In the genomic region with DNA sequence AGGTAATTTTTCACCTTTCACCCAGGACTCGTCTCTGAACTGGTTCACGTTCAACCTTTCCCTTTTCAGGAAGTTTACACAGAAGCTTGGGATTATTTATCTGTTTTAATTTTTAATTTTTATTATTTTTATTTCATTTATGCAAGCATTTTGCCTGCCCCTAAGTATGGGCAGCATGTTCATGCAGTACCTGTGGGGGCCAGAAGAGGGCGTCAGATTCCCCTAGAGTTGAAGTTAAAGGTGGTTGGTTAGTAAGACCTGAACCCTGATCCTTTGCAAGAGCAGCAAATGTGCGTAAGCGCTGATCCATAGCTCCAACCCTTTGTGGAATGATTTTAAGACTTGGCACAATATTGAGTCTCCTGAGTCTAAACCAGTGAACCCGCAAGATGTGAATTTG, we compare ENCODE assay signal across 19 mouse cellular contexts.
A peak's percentile ranks its signal among the peaks of the same experiment; 100 is the strongest.
DNase-seq lines count a peak whose midpoint lies in the region; ATAC-seq and TF ChIP-seq lines count a peak whose summit lies in the region.
"Had no signal": no experiment of that assay in that cellular context is flagged by ENCODE, and none has a peak within 500 bp of the region (broad histone marks: within the 10 kb centered on the region; RNA-seq: fewer than 3 reads in every experiment).

No protein-coding gene starts in this region.

- H3K9me3 ChIP-seq in hindbrain, postnatal 0 days (ENCODE audit: low read length), result no peaks in the 10 kb centered on the region
- no peaks in the 10 kb centered on the region for H3K9me3 ChIP-seq in hindbrain, embryonic 13.5 days
- H3K9me3 ChIP-seq in lung, postnatal 0 days (ENCODE audit: low read length), result no peaks in the 10 kb centered on the region
- no peaks in the 10 kb centered on the region for H3K9me3 ChIP-seq in forebrain, embryonic 11.5 days (ENCODE audit: control insufficient read depth, low read length)
- H3K9me3 ChIP-seq: heart, embryonic 13.5 days; hindbrain, embryonic 10.5 days; intestine, embryonic 15.5 days; limb, embryonic 15.5 days had no signal

- peak; percentile 1 for DNase-seq in CD4-positive, CD25-positive, alpha-beta regulatory T cell, adult 2 months (ENCODE audit: low read depth, low spot score)
- DNase-seq in hindbrain, postnatal 0 days (ENCODE audit: low spot score), result no peak
- no peak for DNase-seq in lung, postnatal 0 days (ENCODE audit: low spot score)
- no peak for DNase-seq in lung, adult 2 months
- DNase-seq in testis, postnatal 10 days (ENCODE audit: low spot score), result peak; percentile 49
- no peak for DNase-seq in forebrain, embryonic 11.5 days (ENCODE audit: low spot score)
- DNase-seq: forebrain, postnatal 0 days; gastrocnemius, postnatal 14 days; lung, postnatal 14 days; right cerebral cortex, postnatal 25 days; thymus, postnatal 25 days had no signal

- H3K36me3 ChIP-seq in hindbrain, postnatal 0 days (ENCODE audit: insufficient read depth, low read length), result no peaks in the 10 kb centered on the region
- no peaks in the 10 kb centered on the region for H3K36me3 ChIP-seq in hindbrain, embryonic 13.5 days
- H3K36me3 ChIP-seq in lung, postnatal 0 days (ENCODE audit: insufficient read depth, low read length), result no peaks in the 10 kb centered on the region
- no peaks in the 10 kb centered on the region for H3K36me3 ChIP-seq in forebrain, embryonic 11.5 days (ENCODE audit: control insufficient read depth, insufficient read depth, low read length)
- H3K36me3 ChIP-seq: heart, embryonic 13.5 days; hindbrain, embryonic 10.5 days; intestine, embryonic 15.5 days; limb, embryonic 15.5 days had no signal

- H3K4me1 ChIP-seq in hindbrain, postnatal 0 days (ENCODE audit: insufficient read depth, low read length), result no peaks in the 10 kb centered on the region
- H3K4me1 ChIP-seq in hindbrain, embryonic 13.5 days (replicated peaks), result no peaks in the 10 kb centered on the region
- no peaks in the 10 kb centered on the region for H3K4me1 ChIP-seq in lung, postnatal 0 days (ENCODE audit: insufficient read depth, low read depth, low read length)
- no peaks in the 10 kb centered on the region for H3K4me1 ChIP-seq in lung, adult 2 months (ENCODE audit: control insufficient read depth, insufficient read depth, low read length)
- H3K4me1 ChIP-seq in forebrain, embryonic 11.5 days (replicated peaks; ENCODE audit: control insufficient read depth, insufficient read depth, low read length), result no peaks in the 10 kb centered on the region
- H3K4me1 ChIP-seq: heart, embryonic 13.5 days; hindbrain, embryonic 10.5 days; intestine, embryonic 15.5 days; limb, embryonic 15.5 days had no signal

- no peak for TF ChIP-seq POLR2A in lung, adult 2 months (IDR thresholded peaks at IDR 0.05; ENCODE audit: borderline replicate concordance, extremely low read depth, low read depth, low read length)

- H3K4me2 ChIP-seq in hindbrain, postnatal 0 days (ENCODE audit: low read depth, low read length), result no peak overlapping the region
- no peak overlapping the region for H3K4me2 ChIP-seq in hindbrain, embryonic 13.5 days
- no peak overlapping the region for H3K4me2 ChIP-seq in lung, postnatal 0 days (replicated peaks; ENCODE audit: low read depth, low read length)
- H3K4me2 ChIP-seq in forebrain, embryonic 11.5 days (ENCODE audit: low read depth, low read length, severe bottlenecking), result no peak overlapping the region
- H3K4me2 ChIP-seq: heart, embryonic 13.5 days; intestine, embryonic 15.5 days; limb, embryonic 15.5 days; midbrain, embryonic 11.5 days had no signal

- WGBS in hindbrain, postnatal 0 days, result 83% methylated on average over 6 of the region's 6 CpGs
- 82% methylated on average over 6 of the region's 6 CpGs for WGBS in hindbrain, embryonic 13.5 days
- WGBS in lung, postnatal 0 days, result 79% methylated on average over 6 of the region's 6 CpGs
- 79% methylated on average over 6 of the region's 6 CpGs for WGBS in lung, adult 2 months
- 84% methylated on average over 6 of the region's 6 CpGs for WGBS in forebrain, embryonic 11.5 days

- TF ChIP-seq CTCF in hindbrain, postnatal 0 days (IDR thresholded peaks at IDR 0.05; ENCODE audit: low read depth), result peak; percentile 44
- peak; percentile 49 for TF ChIP-seq CTCF in lung, postnatal 0 days (IDR thresholded peaks at IDR 0.05)
- no peak for TF ChIP-seq CTCF in lung, adult 2 months (IDR thresholded peaks at IDR 0.05; ENCODE audit: insufficient read depth, low read length)

- no peak overlapping the region for H3K9ac ChIP-seq in hindbrain, postnatal 0 days (replicated peaks; ENCODE audit: low read length)
- H3K9ac ChIP-seq in hindbrain, embryonic 13.5 days, result no peak overlapping the region
- H3K9ac ChIP-seq in lung, postnatal 0 days (replicated peaks; ENCODE audit: low read depth), result no peak overlapping the region
- no peak overlapping the region for H3K9ac ChIP-seq in forebrain, embryonic 11.5 days (ENCODE audit: low read length)
- H3K9ac ChIP-seq: forebrain, postnatal 0 days; heart, embryonic 13.5 days; intestine, embryonic 15.5 days; limb, embryonic 15.5 days had no signal

- H3K27ac ChIP-seq in hindbrain, postnatal 0 days, result no peak overlapping the region
- H3K27ac ChIP-seq in hindbrain, embryonic 13.5 days, result no peak overlapping the region
- no peak overlapping the region for H3K27ac ChIP-seq in lung, postnatal 0 days (ENCODE audit: low read length)
- no peak overlapping the region for H3K27ac ChIP-seq in forebrain, embryonic 11.5 days (ENCODE audit: low read depth, low read length)
- H3K27ac ChIP-seq: heart, embryonic 13.5 days; hindbrain, embryonic 10.5 days; intestine, embryonic 15.5 days; limb, embryonic 15.5 days had no signal

- TF ChIP-seq EP300 in lung, postnatal 0 days (IDR thresholded peaks at IDR 0.05), result no peak

- H3K27me3 ChIP-seq in hindbrain, postnatal 0 days (ENCODE audit: insufficient read depth, low read length), result no peaks in the 10 kb centered on the region
- no peaks in the 10 kb centered on the region for H3K27me3 ChIP-seq in hindbrain, embryonic 13.5 days
- no peaks in the 10 kb centered on the region for H3K27me3 ChIP-seq in lung, postnatal 0 days (replicated peaks; ENCODE audit: insufficient read depth, low read length)
- no peaks in the 10 kb centered on the region for H3K27me3 ChIP-seq in forebrain, embryonic 11.5 days (ENCODE audit: control insufficient read depth, insufficient read depth, low read length)
- H3K27me3 ChIP-seq: heart, embryonic 13.5 days; intestine, embryonic 15.5 days; limb, embryonic 15.5 days had no signal

- no peak overlapping the region for H3K4me3 ChIP-seq in hindbrain, postnatal 0 days (ENCODE audit: low read length)
- no peak overlapping the region for H3K4me3 ChIP-seq in hindbrain, embryonic 13.5 days
- no peak overlapping the region for H3K4me3 ChIP-seq in lung, postnatal 0 days (ENCODE audit: low read depth, low read length)
- no peak overlapping the region for H3K4me3 ChIP-seq in lung, adult 2 months (replicated peaks; ENCODE audit: extremely low read depth, low read depth, low read length)
- H3K4me3 ChIP-seq in forebrain, embryonic 11.5 days (ENCODE audit: low read depth, low read length), result no peak overlapping the region
- H3K4me3 ChIP-seq: heart, embryonic 13.5 days; hindbrain, embryonic 10.5 days; intestine, embryonic 15.5 days; limb, embryonic 15.5 days had no signal

- no peak for ATAC-seq in CD4-positive, CD25-positive, alpha-beta regulatory T cell, adult 4 months
- ATAC-seq in hindbrain, postnatal 0 days, result no peak
- no peak for ATAC-seq in hindbrain, embryonic 13.5 days (ENCODE audit: low FRiP score)
- no peak for ATAC-seq in lung, postnatal 0 days
- ATAC-seq in forebrain, embryonic 11.5 days (replicated peaks; ENCODE audit: low FRiP score), result no peak
- ATAC-seq: activated CD4-positive, CD25-positive, alpha-beta regulatory T cell, adult 4 months; forebrain, postnatal 0 days; intestine, embryonic 15.5 days had no signal

Comparison
In these comparisons a context has a peak if more than half of its experiments do, and no peak if none do; other contexts are left out.
1. DNase-seq: peak in CD4-positive, CD25-positive, alpha-beta regulatory T cell, adult 2 months (single experiment) and testis, postnatal 10 days (single experiment); none in hindbrain, postnatal 0 days (single experiment), lung, postnatal 0 days (single experiment), lung, adult 2 months (single experiment) and forebrain, embryonic 11.5 days (single experiment).